Mouse (Mus musculus) induced T-regulatory cell, adult 2 months (primary cell): ENCODE measurements around the gene Fam189b.
"Not testable (repeated sequence)": the region's sequence is repeated elsewhere in the genome, so short reads cannot be mapped to it uniquely, and the experiment has no call there.

Experiments used
- DNase-seq: peaks from one replicate; pipeline ENCODE4 v3.0.0-alpha.2; 2012; ENCODE audit warnings: low read depth

The Fam189b gene

GRCm38 (mm10) chr3:89183058-89183958 lies at the start of gene Fam189b:
Gene Fam189b (plus strand): TSS chr3:89183143.
- peak; percentile 79 for DNase-seq

- no peak for DNase-seq
Observed at GRCm38 (mm10) chr3:89133752-89134151, 49.2 kb upstream of the Fam189b start.

GRCm38 (mm10) chr3:89135958-89136357 lies 47.0 kb upstream of the Fam189b start, which contains the start of gene Pklr:
Gene Pklr (plus strand): TSS chr3:89136142.
- no peak for DNase-seq

GRCm38 (mm10) chr3:89136365-89136764 lies 46.6 kb upstream of the Fam189b start:
- DNase-seq: no peak

GRCm38 (mm10) chr3:89144821-89145220 lies 38.1 kb upstream of the Fam189b start:
- DNase-seq: no peak

GRCm38 (mm10) chr3:89145566-89145965 lies 37.4 kb upstream of the Fam189b start:
- DNase-seq: no peak

GRCm38 (mm10) chr3:89147101-89147978 lies 35.6 kb upstream of the Fam189b start:
- DNase-seq: no peak

- DNase-seq: no peak
Observed at GRCm38 (mm10) chr3:89147979-89148311, 35.0 kb upstream of the Fam189b start.

- no peak for DNase-seq
Observed at GRCm38 (mm10) chr3:89148567-89148966, 34.4 kb upstream of the Fam189b start.

- no peak for DNase-seq
Observed at GRCm38 (mm10) chr3:89152084-89152835, 30.7 kb upstream of the Fam189b start.

- DNase-seq: no peak
Observed at GRCm38 (mm10) chr3:89156951-89157350, 26.0 kb upstream of the Fam189b start.

GRCm38 (mm10) chr3:89158651-89159050 lies 24.3 kb upstream of the Fam189b start:
- no peak for DNase-seq

GRCm38 (mm10) chr3:89159211-89159610 lies 23.7 kb upstream of the Fam189b start:
- peak; percentile 59 for DNase-seq

GRCm38 (mm10) chr3:89159616-89160344 lies 23.2 kb upstream of the Fam189b start, which contains the start of gene Hcn3:
Gene Hcn3 (minus strand): TSS chr3:89160196.
- DNase-seq: peak; percentile 93

GRCm38 (mm10) chr3:89161207-89161606 lies 21.7 kb upstream of the Fam189b start:
- not testable (repeated sequence) for DNase-seq

- DNase-seq: no peak
Observed at GRCm38 (mm10) chr3:89161786-89162185, 21.2 kb upstream of the Fam189b start.

- DNase-seq: no peak
Observed at GRCm38 (mm10) chr3:89163123-89163522, 19.8 kb upstream of the Fam189b start.

GRCm38 (mm10) chr3:89163643-89164245 lies 19.2 kb upstream of the Fam189b start:
- DNase-seq: peak; percentile 61

GRCm38 (mm10) chr3:89164506-89165267 lies 18.3 kb upstream of the Fam189b start, which contains the start of gene Clk2:
Gene Clk2 (plus strand): TSS chr3:89164795.
- peak; percentile 96 for DNase-seq
